Comparison of ENCODE assay signal across 22 mouse cellular contexts in the genomic region with DNA sequence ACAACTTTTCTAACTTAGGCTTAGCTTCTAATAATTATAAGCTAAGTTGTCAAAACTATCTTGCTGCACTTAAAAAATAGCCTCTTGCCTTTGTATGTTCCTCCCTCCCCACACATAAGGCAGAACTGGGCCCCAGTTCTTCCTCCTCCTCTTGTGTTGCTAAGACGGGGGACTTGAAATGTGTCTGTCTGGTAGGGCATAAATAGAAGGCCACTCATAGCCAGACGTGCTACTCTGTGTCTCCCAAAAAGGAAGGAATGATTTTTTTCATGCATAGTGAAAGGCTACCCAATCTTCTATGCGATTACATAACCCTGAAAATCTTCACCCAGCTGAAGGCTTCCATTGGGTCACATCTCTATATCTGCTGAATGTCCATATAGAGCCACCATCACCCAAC.
"Had no signal": no experiment of that assay in that cellular context is flagged by ENCODE, and none has a peak within 500 bp of the region (broad histone marks: within the 10 kb centered on the region; RNA-seq: fewer than 3 reads in every experiment).

No protein-coding gene starts in this region.

- ATAC-seq: forebrain, embryonic 13.5 days; forebrain, embryonic 14.5 days; forebrain, embryonic 15.5 days; forebrain, embryonic 16.5 days; forebrain, postnatal 0 days had no signal

- DNase-seq: cerebellum, adult 2 months; cerebellum, adult 8-10 months; cerebellum, adult 9-10 months; cerebellum, adult 9-11 months; cerebellum, postnatal 10 days; cerebellum, postnatal 14 days; cerebellum, postnatal 25 days; cerebellum, postnatal 36 days; embryo, embryonic 11 days; forebrain, postnatal 0 days; gastrocnemius, adult 2 months; gastrocnemius, postnatal 10 days; gastrocnemius, postnatal 14 days; gastrocnemius, postnatal 25 days; gastrocnemius, postnatal 36 days; heart, adult 11 months; heart, adult 18-20 months; heart, adult 2 months had no signal
